Mouse (Mus musculus) ES-E14 (cell line): ENCODE measurements at regions not wholly inside any gene's neighbourhood (a gene's known extent, or its start where the extent isn't known, plus 50 kb on each side); places are given as distances from the start of the nearest gene placed in this dataset.

Source experiments
- DNase-seq: peaks from one replicate; pipeline ENCODE4 v3.0.0-alpha.2; 2013; ENCODE audit warnings: low read depth, low spot score
- H3K27ac ChIP-seq: 2 replicates; pipeline ENCODE4 v1.5.1; 2012; ENCODE audit warnings: low read depth, mild to moderate bottlenecking, low read length, moderate library complexity, mixed read lengths; ENCODE audit not compliant: poor library complexity, insufficient read depth, severe bottlenecking
- H3K36me3 ChIP-seq: 2 replicates; pipeline ENCODE4 v1.6.1; 2012; ENCODE audit warnings: mild to moderate bottlenecking, low read length, moderate library complexity, mixed read lengths; ENCODE audit not compliant: control insufficient read depth, poor library complexity, insufficient read depth, severe bottlenecking
- H3K4me1 ChIP-seq, 2 experiments: fragments of 150-350 bp in 1 of 2; sonication (generic) in 1 of 2; 2 replicates each; pipeline ENCODE4 v1.6.1; 2012; ENCODE audit warnings: low read length in 2 of 2, mild to moderate bottlenecking in 1 of 2, mixed read lengths in 1 of 2; ENCODE audit not compliant: control insufficient read depth in 2 of 2, insufficient read depth in 2 of 2, poor library complexity in 1 of 2
- H3K4me3 ChIP-seq, 2 experiments: fragments of 150-350 bp in 1 of 2; sonication (generic) in 1 of 2; 2 replicates each; pipeline ENCODE4 v1.5.1; 2012; ENCODE audit warnings: low read length in 2 of 2, low read depth in 1 of 2, mild to moderate bottlenecking in 1 of 2, mixed read lengths in 1 of 2; ENCODE audit not compliant: insufficient read depth in 1 of 2, poor library complexity in 1 of 2, severe bottlenecking in 1 of 2
- H3K9ac ChIP-seq: 2 replicates; pipeline ENCODE4 v1.6.1; 2012; ENCODE audit warnings: low read depth, mild to moderate bottlenecking, low read length, mixed read lengths; ENCODE audit not compliant: poor library complexity, insufficient read depth, severe bottlenecking
- H3K9me3 ChIP-seq: fragments of 150-350 bp; sonication (generic); 2 replicates; pipeline ENCODE4 v1.6.1; 2012; ENCODE audit warnings: low read depth, mild to moderate bottlenecking, low read length; ENCODE audit not compliant: control insufficient read depth, insufficient read depth
- CHD2 ChIP-seq: IDR thresholded peaks from 2 replicates; pipeline ENCODE4 v1.6.1; 2014; ENCODE audit warnings: mild to moderate bottlenecking, low read depth, low read length, inconsistent platforms
- HCFC1 ChIP-seq: IDR thresholded peaks from 2 replicates; pipeline ENCODE4 v1.6.1; 2012; ENCODE audit warnings: low read length, inconsistent platforms, borderline replicate concordance; ENCODE audit not compliant: insufficient read depth
- MAFK ChIP-seq: IDR thresholded peaks from 2 replicates; pipeline ENCODE4 v1.6.1; 2014; ENCODE audit warnings: mild to moderate bottlenecking, low read depth, low read length, inconsistent platforms; ENCODE audit not compliant: insufficient read depth
- ZC3H11A ChIP-seq: IDR thresholded peaks from 2 replicates; pipeline ENCODE4 v1.6.1; 2012; ENCODE audit warnings: low read depth, mild to moderate bottlenecking, inconsistent platforms, low read length, borderline replicate concordance
- ZNF384 ChIP-seq: IDR thresholded peaks from 2 replicates; pipeline ENCODE4 v1.6.1; 2012; ENCODE audit warnings: low read depth, low read length, inconsistent platforms
- in situ Hi-C, 2 experiments: fragments of 600-800 bp; cut with MboI; formaldehyde crosslinking; loops; one replicate each; pipeline ENCODE4 v1.15.1; 2025; ENCODE audit warnings: low sequenced_read_pairs in 2 of 2, inconsistent platforms in 1 of 2; ENCODE audit not compliant: unreplicated experiment in 2 of 2

GRCm38 (mm10) chr2:114853715-114854530, 199.2 kb upstream of the Dph6 start:
- H3K4me3 ChIP-seq = no peak overlapping the region

GRCm38 (mm10) chr2:114872272-114872671, 217.5 kb upstream of the Dph6 start:
- no peak overlapping the region for H3K27ac ChIP-seq
- H3K4me3 ChIP-seq = no peak overlapping the region
- in situ Hi-C loops = no loop called here
- TF ChIP-seq CHD2 (no peak), HCFC1 (no peak), ZC3H11A (no peak), MAFK (no peak), ZNF384 (no peak)
- H3K9me3 ChIP-seq = no peaks in the 10 kb centered on the region
- H3K4me1 ChIP-seq = no peaks in the 10 kb centered on the region
- no peak overlapping the region for H3K9ac ChIP-seq
- no peaks in the 10 kb centered on the region for H3K36me3 ChIP-seq
- no peak for DNase-seq

More at GRCm38 (mm10) chr2:114853715-114854530, 199.2 kb upstream of the Dph6 start:
- Histone ChIP-seq H3K9ac (no peak overlapping the region), H3K27ac (no peak overlapping the region), H3K9me3 (no peaks in the 10 kb centered on the region), H3K36me3 (no peaks in the 10 kb centered on the region), H3K4me1 (no peaks in the 10 kb centered on the region)
- in situ Hi-C loops = no loop called here
- peak; percentile 59 for DNase-seq
- TF ChIP-seq HCFC1 = no peak
- TF ChIP-seq ZNF384 = no peak
- peak; percentile 77; the same call in 1 of the 2 replicates for TF ChIP-seq ZC3H11A
- TF ChIP-seq MAFK = no peak

DNA sequence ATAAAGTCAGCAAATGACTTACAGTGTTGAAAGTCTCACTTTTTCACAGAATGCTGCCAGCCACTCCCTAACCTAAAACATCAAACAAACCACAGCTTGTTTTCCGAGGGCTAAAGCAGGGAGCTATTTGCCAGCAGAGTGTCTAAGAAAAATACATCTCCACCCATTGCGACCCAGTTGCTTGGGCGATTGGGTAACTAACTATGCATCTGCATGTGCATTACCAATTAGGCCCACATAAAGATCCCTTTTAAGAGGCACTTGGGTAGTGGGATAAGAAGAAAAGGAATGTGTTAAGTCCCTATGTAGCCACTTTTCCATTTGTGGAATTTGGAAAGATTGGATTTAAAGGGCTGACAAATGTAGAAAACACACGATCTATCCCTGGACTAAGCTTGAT, 218.3 kb upstream of the Dph6 start:
- no peak for DNase-seq
- H3K27ac ChIP-seq = no peak overlapping the region
- in situ Hi-C loops = no loop called here

GRCm38 (mm10) chr2:114879084-114879483, 224.3 kb upstream of the Dph6 start:
- Histone ChIP-seq H3K27ac (no peak overlapping the region), H3K36me3 (no peaks in the 10 kb centered on the region), H3K9me3 (no peaks in the 10 kb centered on the region), H3K4me3 (no peak overlapping the region), H3K4me1 (no peaks in the 10 kb centered on the region), H3K9ac (no peak overlapping the region)
- no peak for TF ChIP-seq MAFK
- no peak for TF ChIP-seq ZC3H11A
- no peak for TF ChIP-seq ZNF384
- no peak for TF ChIP-seq HCFC1
- no peak for TF ChIP-seq CHD2
- no peak for DNase-seq
- in situ Hi-C loops = no loop called here

More for the DNA sequence above, 218.3 kb upstream of the Dph6 start:
- Histone ChIP-seq H3K4me1 (no peaks in the 10 kb centered on the region), H3K9ac (no peak overlapping the region), H3K4me3 (no peak overlapping the region), H3K9me3 (no peaks in the 10 kb centered on the region), H3K36me3 (no peaks in the 10 kb centered on the region)
- TF ChIP-seq HCFC1 (no peak), ZNF384 (no peak), ZC3H11A (no peak), CHD2 (no peak), MAFK (no peak)

DNA sequence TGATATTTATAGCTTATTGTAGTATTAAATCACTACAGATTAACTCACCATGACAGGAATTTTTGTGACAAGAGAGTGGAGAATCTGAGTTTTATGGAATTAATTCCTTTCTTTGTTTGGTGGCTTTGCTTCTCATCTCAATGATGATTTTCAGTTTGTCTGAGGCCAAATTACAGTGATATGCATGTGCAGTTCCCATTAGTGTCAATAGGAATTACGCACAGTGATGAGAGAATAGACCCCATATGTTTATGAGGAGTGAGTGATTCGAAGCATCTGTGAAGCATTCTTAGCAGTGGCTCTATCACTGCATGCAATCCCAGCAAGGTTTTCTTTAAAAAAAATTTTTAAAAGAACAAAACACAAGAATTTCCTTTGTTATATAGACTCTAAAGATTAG, 225.0 kb upstream of the Dph6 start:
- no peak for DNase-seq
- H3K9me3 ChIP-seq = no peaks in the 10 kb centered on the region
- no peaks in the 10 kb centered on the region for H3K4me1 ChIP-seq
- no peak overlapping the region for H3K4me3 ChIP-seq
- TF ChIP-seq HCFC1 = no peak
- no peak for TF ChIP-seq MAFK
- no peak for TF ChIP-seq CHD2
- TF ChIP-seq ZC3H11A = no peak
- no peak for TF ChIP-seq ZNF384
- no peak overlapping the region for H3K9ac ChIP-seq
- in situ Hi-C loops = no loop called here
- no peak overlapping the region for H3K27ac ChIP-seq
- H3K36me3 ChIP-seq = no peaks in the 10 kb centered on the region
